Mouse (Mus musculus) adrenal gland, postnatal 10 days (tissue): Measurements from ENCODE around the gene Mad1l1. TPM values are rescaled to one million over a fixed set of nuclear protein-coding genes. Genes with fewer than 3 reads are reported as not detected.

Source experiments
- DNase-seq: peaks from one replicate; pipeline ENCODE4 v3.0.0; 2021; ENCODE audit warnings: mixed read lengths
- total RNA-seq, 2 experiments: library from RNA; stranded (reverse); gene quantifications; 2 replicates each; pipeline ENCODE4 v1.2.3; 2021

Gene Mad1l1
- total RNA-seq, 2 experiments from 2014 or later, result 20.3 to 22.3 TPM

DNA sequence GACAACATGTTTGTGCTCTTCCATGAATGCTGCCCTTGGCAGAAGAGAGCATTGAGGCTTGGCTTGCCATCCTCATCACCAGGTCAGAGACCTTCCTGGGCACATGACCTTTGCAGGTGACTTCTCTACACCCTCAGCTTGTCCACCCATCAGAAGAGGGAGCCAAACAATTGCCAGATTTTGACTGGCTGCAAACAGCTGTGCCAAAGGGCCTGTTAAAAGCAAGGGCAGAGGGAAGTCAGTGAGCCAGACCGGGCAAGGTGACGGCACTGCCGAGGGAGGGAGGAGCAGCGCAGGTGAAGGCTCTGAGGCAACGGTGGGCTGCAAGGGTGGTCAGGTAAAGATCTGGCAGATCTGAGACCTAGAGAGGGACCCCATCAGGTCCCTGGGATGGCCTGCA, 141.3 kb downstream of the Mad1l1 start:
- no peak for DNase-seq

DNA sequence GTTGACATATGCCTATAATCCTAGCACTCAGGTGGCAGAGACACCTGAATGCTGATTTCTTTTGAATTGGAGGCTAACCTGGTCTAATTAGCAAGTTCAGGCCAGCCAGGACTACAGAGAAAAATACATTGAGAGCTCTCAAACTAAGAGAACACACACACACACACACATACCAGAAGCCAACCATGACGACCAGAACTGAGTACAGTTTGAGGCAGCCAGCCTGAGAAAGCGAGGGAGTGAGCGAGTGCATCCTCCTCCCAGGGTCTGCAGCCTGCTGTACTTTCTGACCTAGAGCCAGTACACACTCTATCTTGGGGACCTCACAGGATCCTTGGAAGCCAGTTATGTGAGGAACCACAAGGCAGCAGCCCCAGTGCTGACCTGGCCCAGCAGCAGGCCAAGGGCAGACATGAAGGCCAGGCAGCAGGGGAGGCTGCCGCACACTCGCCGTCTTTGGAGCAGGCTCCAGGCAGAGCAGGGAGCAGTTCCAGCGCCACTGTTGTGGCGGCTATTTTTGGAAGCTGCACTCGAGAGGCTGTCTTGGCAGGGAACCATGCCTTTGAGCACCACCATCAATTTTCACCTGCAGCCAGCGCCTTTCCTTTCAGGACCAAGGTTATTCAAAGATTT, 143.2 kb downstream of the Mad1l1 start:
- DNase-seq, result peak; percentile 75

DNA sequence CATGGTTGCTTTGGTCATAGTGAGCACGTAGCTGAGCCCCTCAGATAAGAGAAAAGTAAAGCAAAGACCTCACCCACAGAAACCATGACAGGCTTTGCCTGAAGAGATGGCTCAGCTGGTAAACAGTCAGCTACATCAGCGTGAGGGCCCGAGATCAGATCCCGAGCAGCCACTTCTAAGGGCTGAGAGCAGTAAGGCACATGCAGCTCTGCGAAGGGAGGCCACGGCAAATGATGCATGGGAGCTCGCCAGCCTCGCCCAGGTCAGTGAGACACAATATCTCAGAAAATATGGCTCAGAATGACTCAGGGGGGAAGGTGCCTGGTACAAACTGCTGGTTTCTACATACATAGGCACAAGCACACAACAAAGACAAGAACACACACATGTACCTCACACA, 143.8 kb downstream of the Mad1l1 start:
- no peak for DNase-seq

DNA sequence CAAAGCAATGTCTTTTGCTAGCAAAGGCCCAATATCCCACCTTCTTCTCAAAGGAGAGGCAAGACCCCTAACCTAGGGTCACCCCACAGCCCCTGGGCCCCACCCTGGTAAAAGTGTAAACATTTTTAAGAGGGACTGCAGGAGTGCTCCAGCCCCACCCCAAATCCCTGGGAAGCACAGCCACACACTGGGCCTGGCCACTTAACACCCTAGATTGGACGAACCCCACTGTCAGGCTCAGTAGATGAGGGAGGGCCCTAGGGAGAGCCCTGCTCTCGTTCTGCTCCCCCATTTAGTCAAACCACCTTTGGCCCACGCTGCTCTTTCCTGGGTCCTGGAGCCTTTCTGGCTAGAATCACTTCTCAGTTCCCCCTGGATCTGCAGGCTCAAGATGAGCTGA, 145.0 kb downstream of the Mad1l1 start:
- DNase-seq, result no peak

- no peak for DNase-seq
Observed at GRCm38 (mm10) chr5:140174814-140175490, 146.4 kb downstream of the Mad1l1 start.

DNA sequence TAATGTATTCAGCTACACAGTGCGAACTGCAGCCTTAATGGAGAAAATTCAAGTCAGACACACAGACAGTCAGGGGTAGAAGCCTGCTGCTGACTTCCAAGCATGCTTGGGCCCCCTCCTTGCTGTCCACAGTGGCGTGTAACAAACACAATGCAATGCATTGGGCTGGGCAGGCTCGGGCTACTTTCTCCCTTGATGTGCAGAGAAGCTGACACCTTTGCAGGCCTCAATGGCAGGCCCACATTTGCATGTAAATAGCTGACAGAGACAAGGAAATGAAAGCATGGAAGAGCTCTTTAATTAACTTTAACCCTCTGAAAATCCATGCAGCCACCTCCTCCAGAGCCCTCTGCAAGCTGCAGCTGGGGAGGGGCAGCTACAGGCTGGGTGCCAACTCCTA, 147.3 kb downstream of the Mad1l1 start:
- DNase-seq, result no peak

GRCm38 (mm10) chr5:140173181-140173580, 148.2 kb downstream of the Mad1l1 start:
- no peak for DNase-seq

DNA sequence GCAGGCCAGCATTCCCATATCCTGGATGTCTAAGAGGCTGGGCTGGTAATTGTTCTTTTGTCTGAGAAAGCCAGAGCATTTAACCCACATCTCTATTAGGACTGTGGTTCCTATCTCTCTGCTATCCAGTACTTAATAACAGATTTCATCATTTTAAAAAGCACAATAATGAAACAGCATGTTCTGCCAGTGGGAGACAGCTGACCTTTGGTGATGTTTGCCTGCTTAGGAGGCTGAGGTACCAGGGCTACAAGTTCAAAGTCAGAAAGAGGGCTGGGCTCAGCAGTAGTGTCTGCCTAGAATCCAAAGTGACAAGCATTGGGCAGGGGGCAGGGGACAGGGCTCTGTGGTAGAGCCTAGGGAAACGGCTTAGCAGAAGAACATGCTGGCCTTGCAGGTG, 149.6 kb downstream of the Mad1l1 start:
- DNase-seq, result no peak

- no peak for DNase-seq
Observed at GRCm38 (mm10) chr5:140167531-140167930, 153.8 kb downstream of the Mad1l1 start.

- DNase-seq, result peak; percentile 77
Observed at GRCm38 (mm10) chr5:140167080-140167479, 154.3 kb downstream of the Mad1l1 start.

DNA sequence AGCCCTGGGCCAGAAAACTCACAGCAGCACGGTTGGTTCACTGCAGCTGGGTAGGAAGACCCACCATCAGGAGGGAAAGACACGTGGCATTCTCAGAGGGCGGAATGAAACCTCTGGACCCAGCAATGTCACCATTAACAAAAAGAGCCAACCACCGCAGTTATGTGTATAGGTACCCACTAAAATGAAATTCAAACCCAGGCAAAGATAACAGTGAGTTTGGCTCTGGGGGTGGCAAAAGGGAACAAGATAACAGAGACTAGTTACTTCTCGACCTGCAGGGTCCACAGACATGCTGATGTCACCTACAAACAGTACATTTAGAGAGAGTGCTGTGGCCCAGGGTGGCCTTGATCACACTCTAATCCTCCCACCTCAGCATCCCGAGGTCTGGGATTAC, 157.4 kb downstream of the Mad1l1 start:
- no peak for DNase-seq

DNA sequence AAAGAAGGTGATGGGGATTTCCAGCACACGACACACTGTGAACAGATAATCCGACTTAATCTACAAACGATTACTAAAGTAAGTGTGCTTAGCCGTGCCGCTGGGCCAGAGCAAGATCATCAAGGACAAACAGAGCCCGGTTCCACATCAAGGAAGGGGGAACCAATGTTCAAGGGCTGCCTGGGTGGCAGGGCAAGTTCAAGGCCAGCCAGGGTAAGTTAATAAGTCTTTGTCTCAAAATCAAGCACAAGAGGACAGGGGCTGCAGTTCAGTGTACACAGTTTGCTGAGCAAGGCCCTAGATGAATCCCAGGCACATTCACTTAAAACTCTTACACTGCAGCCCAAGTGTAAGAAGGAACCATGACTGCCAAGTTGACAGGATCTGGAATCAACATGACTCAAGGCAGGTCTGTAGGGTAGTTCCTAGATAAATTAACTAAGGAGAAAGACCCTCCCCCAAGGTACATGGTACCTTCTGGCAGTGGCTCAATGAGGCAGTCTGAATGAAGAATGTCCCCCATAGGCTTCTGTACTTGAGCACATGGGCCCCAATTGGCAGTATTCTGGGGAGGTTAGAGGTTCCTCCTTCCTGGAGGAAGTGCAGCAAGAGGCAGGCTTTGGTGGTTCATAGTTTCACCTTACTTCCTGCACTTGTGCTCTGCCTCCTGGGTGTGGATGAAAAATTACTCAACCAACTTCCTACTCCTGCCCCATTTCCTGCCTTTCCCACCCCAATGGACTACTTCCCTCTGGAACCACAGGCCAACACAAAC, 159.1 kb downstream of the Mad1l1 start:
- DNase-seq, result peak; percentile 34

GRCm38 (mm10) chr5:140159007-140159406, 162.3 kb downstream of the Mad1l1 start:
- DNase-seq, result no peak

DNA sequence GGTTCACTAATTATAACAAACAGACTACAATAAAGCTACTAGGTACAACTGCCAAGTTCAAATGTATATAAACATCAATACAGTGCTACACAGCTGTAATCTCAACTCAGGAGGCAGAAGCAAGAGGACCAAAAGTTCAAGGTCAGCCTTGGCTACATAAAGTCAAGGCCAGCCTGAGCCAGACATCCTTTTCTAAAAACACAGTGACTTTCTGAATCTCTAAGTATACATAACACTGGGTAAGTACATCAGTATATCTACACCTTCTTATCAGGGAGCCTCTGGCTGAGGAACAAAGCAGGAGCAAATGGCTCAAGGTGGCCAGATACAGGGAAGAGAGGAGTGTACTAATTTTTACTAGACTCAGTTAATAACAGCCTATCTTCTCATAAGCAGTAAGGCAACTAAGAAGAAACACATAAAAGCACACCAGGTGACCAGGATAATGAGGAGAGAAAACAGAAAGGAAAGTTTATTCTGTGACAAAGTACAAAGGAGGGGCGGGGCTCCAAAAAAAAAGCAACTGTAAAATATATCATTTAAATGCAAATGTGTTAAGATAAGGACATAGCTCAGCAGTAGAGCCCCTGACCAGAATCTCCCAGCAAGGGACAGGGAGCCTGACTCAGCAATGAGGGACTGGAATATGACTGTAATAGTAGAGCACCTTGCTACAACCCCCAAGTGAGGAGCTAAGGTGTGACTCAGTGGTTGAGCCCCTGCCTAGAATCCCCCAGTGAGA, 163.3 kb downstream of the Mad1l1 start:
- no peak for DNase-seq

DNA sequence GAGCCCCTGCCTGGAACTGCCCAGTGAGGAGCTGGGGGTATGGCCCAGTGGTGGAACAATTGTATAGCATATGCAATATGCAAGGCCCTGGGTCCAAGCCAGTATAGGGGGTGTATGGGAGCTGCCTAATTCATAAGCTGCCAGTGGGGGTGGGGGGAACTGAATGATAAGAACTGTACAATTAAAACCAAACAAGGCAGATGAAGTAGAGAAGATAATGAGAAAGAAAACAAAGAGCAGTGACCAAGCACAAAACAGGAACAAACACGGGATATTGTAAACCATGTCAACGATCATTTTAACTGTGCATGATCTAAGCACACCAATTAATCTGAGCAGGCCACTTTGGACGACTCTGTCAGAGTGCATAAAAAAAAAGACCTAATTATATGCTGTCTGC, 167.2 kb downstream of the Mad1l1 start:
- no peak for DNase-seq

DNA sequence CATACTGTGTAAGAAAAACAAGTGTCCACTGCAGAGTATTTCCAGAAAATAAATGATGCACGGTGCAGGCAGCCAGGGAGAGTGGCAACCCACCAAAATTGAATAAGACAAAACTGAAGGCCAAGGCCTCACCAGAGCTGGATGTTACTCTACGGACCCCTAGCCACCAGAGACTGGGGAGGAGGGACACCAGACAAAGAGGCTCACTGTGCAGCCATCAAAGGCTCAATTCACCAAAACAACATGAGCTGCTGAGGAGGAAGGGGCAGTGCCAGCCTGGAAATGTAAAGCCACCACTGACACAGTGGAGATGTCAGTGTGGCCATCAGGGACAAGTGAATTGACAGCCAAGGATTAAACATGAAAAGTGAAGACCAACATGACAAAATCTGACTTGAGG, 169.5 kb downstream of the Mad1l1 start:
- no peak for DNase-seq

- no peak for DNase-seq
Observed at GRCm38 (mm10) chr5:140151180-140151579, 170.2 kb downstream of the Mad1l1 start.

GRCm38 (mm10) chr5:140150694-140151093, 170.7 kb downstream of the Mad1l1 start:
- no peak for DNase-seq

GRCm38 (mm10) chr5:140150136-140150535, 171.2 kb downstream of the Mad1l1 start:
- no peak for DNase-seq

DNA sequence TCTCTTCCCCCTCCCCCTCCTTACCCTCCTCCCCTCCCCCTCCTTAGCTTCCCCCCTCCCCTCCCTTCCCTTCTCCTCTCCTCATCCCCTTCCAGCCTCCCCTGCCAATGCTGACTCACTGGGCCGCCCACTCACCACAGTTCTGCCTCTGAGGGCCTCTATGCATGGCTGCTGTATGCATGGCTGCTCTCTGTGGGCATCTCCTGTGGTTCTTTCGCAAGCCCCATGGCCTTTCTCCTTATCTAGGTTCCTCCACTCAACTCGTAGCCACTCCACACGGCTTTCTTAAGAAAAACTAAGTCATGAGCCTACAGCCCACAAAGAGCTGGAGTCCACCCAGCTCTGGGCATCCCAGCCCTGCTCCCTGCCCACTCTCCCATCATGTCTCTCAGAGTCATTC, 172.1 kb downstream of the Mad1l1 start:
- DNase-seq, result no peak

- no peak for DNase-seq
Observed at GRCm38 (mm10) chr5:140143541-140143940, 177.8 kb downstream of the Mad1l1 start.

DNA sequence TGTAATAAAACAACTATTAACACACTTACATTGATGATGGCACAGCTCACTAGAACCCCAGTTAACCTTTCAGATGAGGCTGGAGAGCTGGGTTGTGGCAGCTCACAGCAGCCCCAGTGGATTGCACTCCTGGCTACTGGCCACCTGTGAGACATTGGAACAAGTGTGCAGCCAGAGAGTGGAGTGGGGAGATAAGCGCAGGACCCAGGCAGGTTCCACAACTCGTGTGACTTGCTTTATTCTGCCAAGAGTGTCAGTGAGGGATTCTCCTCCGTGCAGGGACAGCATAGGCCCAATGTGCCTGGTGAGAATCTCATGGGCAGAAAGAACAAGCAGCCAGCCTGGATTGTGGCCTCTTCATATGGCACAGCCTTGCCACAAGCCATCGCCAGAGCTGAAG, 180.0 kb downstream of the Mad1l1 start:
- DNase-seq, result no peak

GRCm38 (mm10) chr5:140140214-140140613, 181.1 kb downstream of the Mad1l1 start:
- peak; percentile 73 for DNase-seq
